Mouse (Mus musculus) heart, embryonic 13.5 days (tissue): ENCODE data around the gene Adpgk. TPM values are rescaled to one million over a fixed set of nuclear protein-coding genes. Genes with fewer than 3 reads are reported as not detected.
A peak's percentile ranks its signal among the peaks of the same experiment; 100 is the strongest.

Source experiments
- ATAC-seq: fragments of 200-750 bp; cut with Nextera tagmentation; 2 replicates; pipeline ENCODE4 v1.8.0; 2017; ENCODE audit warnings: moderate TSS enrichment; ENCODE audit not compliant: insufficient number of reproducible peaks, low FRiP score, low TSS enrichment; ENCODE audit errors: extremely low read depth
- H3K27ac ChIP-seq: fragments of 300-500 bp; sonication (generic); replicated peaks from 2 replicates; pipeline ENCODE4 v1.5.1; 2015; ENCODE audit warnings: moderate library complexity, mild to moderate bottlenecking, inconsistent platforms
- H3K27me3 ChIP-seq: fragments of 300-500 bp; sonication (generic); replicated peaks from 2 replicates; pipeline ENCODE4 v1.6.1; 2015; ENCODE audit warnings: mild to moderate bottlenecking, inconsistent platforms
- H3K36me3 ChIP-seq: fragments of 300-500 bp; sonication (generic); 2 replicates; pipeline ENCODE4 v1.6.1; 2015; ENCODE audit warnings: mild to moderate bottlenecking, inconsistent platforms
- H3K4me1 ChIP-seq: fragments of 300-500 bp; sonication (generic); 2 replicates; pipeline ENCODE4 v1.6.1; 2015; ENCODE audit warnings: inconsistent platforms
- H3K4me2 ChIP-seq: fragments of 300-500 bp; sonication (generic); 2 replicates; pipeline ENCODE4 v1.6.1; 2015; ENCODE audit warnings: inconsistent platforms, mild to moderate bottlenecking, moderate library complexity
- H3K4me3 ChIP-seq: fragments of 300-500 bp; sonication (generic); 2 replicates; pipeline ENCODE4 v1.5.1; 2015; ENCODE audit warnings: moderate library complexity, mild to moderate bottlenecking, inconsistent platforms
- H3K9ac ChIP-seq: fragments of 300-500 bp; sonication (generic); 2 replicates; pipeline ENCODE4 v1.6.1; 2015; ENCODE audit warnings: inconsistent platforms, mild to moderate bottlenecking, moderate library complexity
- H3K9me3 ChIP-seq: fragments of 300-500 bp; sonication (generic); 2 replicates; pipeline ENCODE4 v1.6.1; 2016; ENCODE audit warnings: inconsistent platforms
- WGBS: fragments of 180-500 bp; shearing (Covaris S2); methylation state at CpG from one replicate; pipeline ENCODE4 v1.1.7; 2015; ENCODE audit warnings: mixed read lengths; 5-methylcytosine and 5-hydroxymethylcytosine counted together
- polyA plus RNA-seq: library from polyadenylated mRNA; unstranded; fragments of >200 nt; fragmentation: Nextera tagmentation; extraction: Ambion mirVana; gene quantifications from 2 replicates; pipeline ENCODE4 v1.2.1, GENCODE M21; 2015

The Adpgk gene
- polyA plus RNA-seq, 1 experiment from 2014 or later, result 24.1 TPM

GRCm38 (mm10) chr9:59273199-59273598 is 18.2 kb upstream of the Adpgk start:
- H3K9me3 ChIP-seq, result no peaks in the 10 kb centered on the region
- no peak for ATAC-seq
- H3K9ac ChIP-seq, result no peak overlapping the region

GRCm38 (mm10) chr9:59274846-59275455 is 16.4 kb upstream of the Adpgk start:
- 77% methylated on average over 19 of the region's 19 CpGs for WGBS
- no peak overlapping the region for H3K9ac ChIP-seq
- no peak overlapping the region for H3K27ac ChIP-seq
- H3K4me2 ChIP-seq, result no peak overlapping the region
- no peaks in the 10 kb centered on the region for H3K36me3 ChIP-seq
- H3K4me3 ChIP-seq, result no peak overlapping the region
- H3K27me3 ChIP-seq, result no peaks in the 10 kb centered on the region
- peaks cover 13% of the 10 kb centered on the region for H3K4me1 ChIP-seq
- H3K9me3 ChIP-seq, result no peaks in the 10 kb centered on the region
- ATAC-seq, result no peak

More at GRCm38 (mm10) chr9:59273199-59273598, 18.2 kb upstream of the Adpgk start:
- H3K27me3 ChIP-seq, result no peaks in the 10 kb centered on the region
- no peaks in the 10 kb centered on the region for H3K36me3 ChIP-seq
- no peak overlapping the region for H3K4me3 ChIP-seq
- H3K4me1 ChIP-seq, result peaks cover 13% of the 10 kb centered on the region
- H3K27ac ChIP-seq, result no peak overlapping the region
- H3K4me2 ChIP-seq, result no peak overlapping the region

GRCm38 (mm10) chr9:59278199-59278598 is 13.2 kb upstream of the Adpgk start:
- Histone ChIP-seq H3K4me1 (peaks cover 4% of the 10 kb centered on the region; the same call in 1 of the 2 replicates), H3K27ac (no peak overlapping the region), H3K9ac (no peak overlapping the region), H3K9me3 (no peaks in the 10 kb centered on the region), H3K4me3 (no peak overlapping the region), H3K4me2 (no peak overlapping the region), H3K36me3 (no peaks in the 10 kb centered on the region), H3K27me3 (no peaks in the 10 kb centered on the region)
- no peak for ATAC-seq
- WGBS, result 81% methylated on average over 2 of the region's 2 CpGs

GRCm38 (mm10) chr9:59278694-59279093 is 12.7 kb upstream of the Adpgk start:
- peaks cover 4% of the 10 kb centered on the region; the same call in 1 of the 2 replicates for H3K4me1 ChIP-seq
- H3K4me3 ChIP-seq, result no peak overlapping the region
- no peaks in the 10 kb centered on the region for H3K36me3 ChIP-seq
- H3K9ac ChIP-seq, result no peak overlapping the region
- H3K27ac ChIP-seq, result no peak overlapping the region
- no peak for ATAC-seq
- H3K4me2 ChIP-seq, result no peak overlapping the region
- 78% methylated on average over 5 of the region's 5 CpGs for WGBS
- no peaks in the 10 kb centered on the region for H3K9me3 ChIP-seq
- no peaks in the 10 kb centered on the region for H3K27me3 ChIP-seq

GRCm38 (mm10) chr9:59280888-59281287 is 10.5 kb upstream of the Adpgk start:
- Histone ChIP-seq H3K27ac (no peak overlapping the region), H3K9ac (no peak overlapping the region), H3K4me2 (no peak overlapping the region), H3K4me3 (no peak overlapping the region), H3K36me3 (no peaks in the 10 kb centered on the region), H3K9me3 (no peaks in the 10 kb centered on the region), H3K4me1 (peaks cover 4% of the 10 kb centered on the region; the same call in 1 of the 2 replicates), H3K27me3 (no peaks in the 10 kb centered on the region)
- 82% methylated on average over 5 of the region's 5 CpGs for WGBS
- ATAC-seq, result no peak

- Histone ChIP-seq H3K36me3 (no peaks in the 10 kb centered on the region), H3K4me1 (peaks cover 4% of the 10 kb centered on the region; the same call in 1 of the 2 replicates), H3K4me2 (peak overlapping the region; percentile 56), H3K27ac (no peak overlapping the region), H3K9ac (no peak overlapping the region), H3K27me3 (no peaks in the 10 kb centered on the region), H3K4me3 (peak overlapping the region; percentile 31), H3K9me3 (no peaks in the 10 kb centered on the region)
- 43% methylated on average over 25 of the region's 27 CpGs for WGBS
- no peak for ATAC-seq
These were observed 9.3 kb upstream of the Adpgk start for GRCm38 (mm10) chr9:59281871-59282682.

- Histone ChIP-seq H3K36me3 (no peaks in the 10 kb centered on the region), H3K27me3 (no peaks in the 10 kb centered on the region), H3K4me2 (peak overlapping the region; percentile 56), H3K9ac (no peak overlapping the region), H3K4me3 (peak overlapping the region; percentile 31), H3K27ac (no peak overlapping the region), H3K4me1 (peaks cover 4% of the 10 kb centered on the region; the same call in 1 of the 2 replicates), H3K9me3 (no peaks in the 10 kb centered on the region)
- 46% methylated on average over 7 of the region's 7 CpGs for WGBS
- ATAC-seq, result no peak
These were observed 8.7 kb upstream of the Adpgk start for GRCm38 (mm10) chr9:59282683-59282986.

GRCm38 (mm10) chr9:59285614-59286013 is 5.7 kb upstream of the Adpgk start:
- 59% methylated on average over 6 of the region's 6 CpGs for WGBS

GRCm38 (mm10) chr9:59288058-59288457 is 3.3 kb upstream of the Adpgk start:
- Histone ChIP-seq H3K36me3 (no peaks in the 10 kb centered on the region), H3K4me2 (no peak overlapping the region), H3K4me1 (peaks cover 35% of the 10 kb centered on the region), H3K27me3 (no peaks in the 10 kb centered on the region), H3K9ac (no peak overlapping the region), H3K4me3 (no peak overlapping the region), H3K9me3 (no peaks in the 10 kb centered on the region), H3K27ac (0 out of 2 replicates have a peak overlapping the region, but pooled peaks have one; percentile 15)
- WGBS, result 61% methylated on average over 5 of the region's 5 CpGs
- no peak for ATAC-seq

More at GRCm38 (mm10) chr9:59285614-59286013, 5.7 kb upstream of the Adpgk start:
- H3K9me3 ChIP-seq, result no peaks in the 10 kb centered on the region
- no peak overlapping the region for H3K9ac ChIP-seq
- ATAC-seq, result no peak
- H3K4me1 ChIP-seq, result peaks cover 26% of the 10 kb centered on the region
- no peak overlapping the region for H3K4me2 ChIP-seq
- H3K27ac ChIP-seq, result no peak overlapping the region
- H3K27me3 ChIP-seq, result no peaks in the 10 kb centered on the region
- H3K4me3 ChIP-seq, result no peak overlapping the region
- no peaks in the 10 kb centered on the region for H3K36me3 ChIP-seq

- no peak overlapping the region for H3K4me3 ChIP-seq
- no peaks in the 10 kb centered on the region for H3K36me3 ChIP-seq
- no peak overlapping the region for H3K4me2 ChIP-seq
- no peak for ATAC-seq
- peak overlapping the region; percentile 15; the same call in 1 of the 2 replicates for H3K27ac ChIP-seq
- peaks cover 36% of the 10 kb centered on the region for H3K4me1 ChIP-seq
- H3K9ac ChIP-seq, result no peak overlapping the region; the same call in 1 of the 2 replicates
- WGBS, result 48% methylated on average over 3 of the region's 3 CpGs
- no peaks in the 10 kb centered on the region for H3K9me3 ChIP-seq
- H3K27me3 ChIP-seq, result no peaks in the 10 kb centered on the region
These were observed 2.5 kb upstream of the Adpgk start for GRCm38 (mm10) chr9:59288685-59289410.

GRCm38 (mm10) chr9:59289529-59290115 is 1.7 kb upstream of the Adpgk start:
- H3K4me3 ChIP-seq, result no peak overlapping the region
- H3K4me2 ChIP-seq, result no peak overlapping the region
- ATAC-seq, result no peak
- no peaks in the 10 kb centered on the region for H3K27me3 ChIP-seq
- H3K36me3 ChIP-seq, result no peaks in the 10 kb centered on the region
- H3K27ac ChIP-seq, result 0 out of 2 replicates have a peak overlapping the region, but pooled peaks have one; percentile 0
- 59% methylated on average over 6 of the region's 6 CpGs for WGBS
- peaks cover 36% of the 10 kb centered on the region for H3K4me1 ChIP-seq
- no peaks in the 10 kb centered on the region for H3K9me3 ChIP-seq
- H3K9ac ChIP-seq, result no peak overlapping the region
